12 mouse cellular contexts compared by ENCODE assay signal in genomic region chr5:114358833-114359232, GRCm38 (mm10). TPM values are rescaled to one million over a fixed set of nuclear protein-coding genes. Genes with fewer than 3 reads are reported as not detected.
DNase-seq lines count a peak whose midpoint lies in the region; ATAC-seq lines count a peak whose summit lies in the region.
"Had no signal": no experiment of that assay in that cellular context is flagged by ENCODE, and none has a peak within 500 bp of the region (broad histone marks: within the 10 kb centered on the region; RNA-seq: fewer than 3 reads in every experiment).

No protein-coding gene starts in this region.

- H3K9me3 ChIP-seq in midbrain, embryonic 14.5 days (ENCODE audit: control insufficient read depth, low read length) = no peaks in the 10 kb centered on the region
- H3K9me3 ChIP-seq in midbrain, embryonic 13.5 days = no peaks in the 10 kb centered on the region
- no peaks in the 10 kb centered on the region for H3K9me3 ChIP-seq in limb, embryonic 10.5 days (replicated peaks)
- no peaks in the 10 kb centered on the region for H3K9me3 ChIP-seq in stomach, embryonic 16.5 days (replicated peaks; ENCODE audit: control insufficient read depth, low read length)
- H3K9me3 ChIP-seq: lung, embryonic 15.5 days had no signal

- no peak overlapping the region for H3K9ac ChIP-seq in midbrain, embryonic 14.5 days (replicated peaks; ENCODE audit: low read length)
- H3K9ac ChIP-seq in midbrain, embryonic 13.5 days (replicated peaks) = no peak overlapping the region
- no peak overlapping the region for H3K9ac ChIP-seq in stomach, embryonic 16.5 days (ENCODE audit: low read length)
- H3K9ac ChIP-seq: lung, embryonic 15.5 days had no signal

- no peak overlapping the region for H3K4me2 ChIP-seq in midbrain, embryonic 14.5 days (ENCODE audit: low read length)
- H3K4me2 ChIP-seq in midbrain, embryonic 13.5 days (replicated peaks) = no peak overlapping the region
- no peak overlapping the region for H3K4me2 ChIP-seq in stomach, embryonic 16.5 days (ENCODE audit: low read depth, low read length)
- H3K4me2 ChIP-seq: lung, embryonic 15.5 days had no signal

- peak; percentile 79 for DNase-seq in midbrain, embryonic 14.5 days
- DNase-seq in layer of hippocampus, adult 11-12 months (ENCODE audit: low spot score) = peak; percentile 62
- DNase-seq in limb, embryonic 10.5 days (ENCODE audit: low spot score) = no peak
- no peak for DNase-seq in kidney, postnatal 14 days
- no peak for DNase-seq in Muller cell, postnatal 12 days (ENCODE audit: inconsistent ontology term)
- DNase-seq: cerebellum, adult 9-10 months; heart, adult 11 months; thymus, postnatal 14 days had no signal

- no peaks in the 10 kb centered on the region for H3K4me1 ChIP-seq in midbrain, embryonic 14.5 days (ENCODE audit: control insufficient read depth, insufficient read depth, low read length)
- peaks cover 20% of the 10 kb centered on the region for H3K4me1 ChIP-seq in midbrain, embryonic 13.5 days (replicated peaks)
- H3K4me1 ChIP-seq in limb, embryonic 10.5 days = peaks cover 38% of the 10 kb centered on the region
- H3K4me1 ChIP-seq in stomach, embryonic 16.5 days (ENCODE audit: control insufficient read depth, insufficient read depth, low read length) = peaks cover 31% of the 10 kb centered on the region

- no peak overlapping the region for H3K4me3 ChIP-seq in midbrain, embryonic 14.5 days (replicated peaks; ENCODE audit: low read depth, low read length)
- no peak overlapping the region for H3K4me3 ChIP-seq in midbrain, embryonic 13.5 days (replicated peaks)
- H3K4me3 ChIP-seq in limb, embryonic 10.5 days = no peak overlapping the region
- no peak overlapping the region for H3K4me3 ChIP-seq in stomach, embryonic 16.5 days (replicated peaks; ENCODE audit: low read length)
- H3K4me3 ChIP-seq: lung, embryonic 15.5 days had no signal

- WGBS in midbrain, embryonic 14.5 days = 56% methylated on average over 10 of the region's 10 CpGs
- WGBS in midbrain, embryonic 13.5 days = 63% methylated on average over 10 of the region's 10 CpGs
- 82% methylated on average over 10 of the region's 10 CpGs for WGBS in limb, embryonic 10.5 days
- WGBS in stomach, embryonic 16.5 days = 79% methylated on average over 10 of the region's 10 CpGs

- peaks cover 42% of the 10 kb centered on the region for H3K36me3 ChIP-seq in midbrain, embryonic 14.5 days (ENCODE audit: control insufficient read depth, insufficient read depth, low read length)
- H3K36me3 ChIP-seq in midbrain, embryonic 13.5 days = peaks cover 40% of the 10 kb centered on the region
- peaks cover 53% of the 10 kb centered on the region for H3K36me3 ChIP-seq in limb, embryonic 10.5 days
- peaks cover 3% of the 10 kb centered on the region; the same call in 1 of the 2 replicates for H3K36me3 ChIP-seq in stomach, embryonic 16.5 days (ENCODE audit: control insufficient read depth, insufficient read depth, low read length)

- H3K27ac ChIP-seq in midbrain, embryonic 14.5 days (replicated peaks; ENCODE audit: low read depth, low read length) = no peak overlapping the region
- no peak overlapping the region for H3K27ac ChIP-seq in midbrain, embryonic 13.5 days
- H3K27ac ChIP-seq in limb, embryonic 10.5 days = peak overlapping the region; percentile 39; the same call in 1 of the 2 replicates
- H3K27ac ChIP-seq in stomach, embryonic 16.5 days (ENCODE audit: low read length) = peak overlapping the region; percentile 75; the same call in 1 of the 2 replicates

- no peaks in the 10 kb centered on the region for H3K27me3 ChIP-seq in midbrain, embryonic 14.5 days (ENCODE audit: control insufficient read depth, insufficient read depth, low read length)
- H3K27me3 ChIP-seq in midbrain, embryonic 13.5 days = no peaks in the 10 kb centered on the region
- H3K27me3 ChIP-seq in limb, embryonic 10.5 days (ENCODE audit: low read depth, poor library complexity, severe bottlenecking) = no peaks in the 10 kb centered on the region
- no peaks in the 10 kb centered on the region for H3K27me3 ChIP-seq in stomach, embryonic 16.5 days (ENCODE audit: control insufficient read depth, insufficient read depth, low read length)
- H3K27me3 ChIP-seq: lung, embryonic 15.5 days had no signal

- no peak for ATAC-seq in midbrain, embryonic 14.5 days (ENCODE audit: low FRiP score, low TSS enrichment)
- ATAC-seq in midbrain, embryonic 13.5 days = no peak
- ATAC-seq in stomach, embryonic 16.5 days (ENCODE audit: insufficient read depth, low FRiP score) = no peak
- ATAC-seq in megakaryocyte, adult 5-6 weeks (ENCODE audit: poor library complexity, severe bottlenecking) = no peak

RNA-seq across cellular contexts. Expression of gene Kctd10, which starts 21.5 kb away (rescaled TPM):
- polyA plus RNA-seq in midbrain, embryonic 14.5 days (2014; fragmentation: Nextera tagmentation; extraction: Ambion mirVana) = 58.7 and 82.4 TPM in 2 replicates
- 92.8 and 94.0 TPM in 2 replicates for polyA plus RNA-seq in midbrain, embryonic 13.5 days (2015; fragmentation: Nextera tagmentation; extraction: Ambion mirVana)
- polyA plus RNA-seq in limb, embryonic 10.5 days (2016; fragmentation: Nextera tagmentation; extraction: Ambion mirVana) = 99.9 and 103 TPM in 2 replicates
- polyA plus RNA-seq in stomach, embryonic 16.5 days (2015; fragmentation: Nextera tagmentation; extraction: Ambion mirVana) = 145 and 161 TPM in 2 replicates
- 30.2 and 32.5 TPM in 2 replicates for total RNA-seq in megakaryocyte, adult 5-6 weeks (2015)
- 89.8 and 106 TPM in 2 replicates for total RNA-seq in megakaryocyte, adult 5-6 weeks (2017)

RNA-seq across cellular contexts. Expression of gene Ube3b, which starts 21.6 kb away (rescaled TPM):
- polyA plus RNA-seq in midbrain, embryonic 14.5 days (2014; fragmentation: Nextera tagmentation; extraction: Ambion mirVana) = 42.7 and 49.2 TPM in 2 replicates
- 36.9 and 43.1 TPM in 2 replicates for polyA plus RNA-seq in midbrain, embryonic 13.5 days (2015; fragmentation: Nextera tagmentation; extraction: Ambion mirVana)
- polyA plus RNA-seq in limb, embryonic 10.5 days (2016; fragmentation: Nextera tagmentation; extraction: Ambion mirVana) = 54.5 and 59.5 TPM in 2 replicates
- 42.5 and 48.1 TPM in 2 replicates for polyA plus RNA-seq in stomach, embryonic 16.5 days (2015; fragmentation: Nextera tagmentation; extraction: Ambion mirVana)
- 23.7 and 27.3 TPM in 2 replicates for total RNA-seq in megakaryocyte, adult 5-6 weeks (2015)
- total RNA-seq in megakaryocyte, adult 5-6 weeks (2017) = 17.5 and 19.3 TPM in 2 replicates

Comparison
In these comparisons a context has a peak if more than half of its experiments do, and no peak if none do; other contexts are left out.
1. DNase-seq: peak in midbrain, embryonic 14.5 days (single experiment) and layer of hippocampus, adult 11-12 months (single experiment); none in limb, embryonic 10.5 days (single experiment), kidney, postnatal 14 days (single experiment) and Muller cell, postnatal 12 days (single experiment).
2. H3K27ac ChIP-seq: peak in limb, embryonic 10.5 days (single experiment) and stomach, embryonic 16.5 days (single experiment); none in midbrain, embryonic 14.5 days (single experiment) and midbrain, embryonic 13.5 days (single experiment).